Mouse (Mus musculus): ENCODE data around the gene Eef1a1. TPM values are rescaled to one million over a fixed set of nuclear protein-coding genes. Genes with fewer than 3 reads are reported as not detected.

Gene Eef1a1
- polyA plus RNA-seq, 2 experiments, result 6,070 to 9,083 TPM

DNA sequence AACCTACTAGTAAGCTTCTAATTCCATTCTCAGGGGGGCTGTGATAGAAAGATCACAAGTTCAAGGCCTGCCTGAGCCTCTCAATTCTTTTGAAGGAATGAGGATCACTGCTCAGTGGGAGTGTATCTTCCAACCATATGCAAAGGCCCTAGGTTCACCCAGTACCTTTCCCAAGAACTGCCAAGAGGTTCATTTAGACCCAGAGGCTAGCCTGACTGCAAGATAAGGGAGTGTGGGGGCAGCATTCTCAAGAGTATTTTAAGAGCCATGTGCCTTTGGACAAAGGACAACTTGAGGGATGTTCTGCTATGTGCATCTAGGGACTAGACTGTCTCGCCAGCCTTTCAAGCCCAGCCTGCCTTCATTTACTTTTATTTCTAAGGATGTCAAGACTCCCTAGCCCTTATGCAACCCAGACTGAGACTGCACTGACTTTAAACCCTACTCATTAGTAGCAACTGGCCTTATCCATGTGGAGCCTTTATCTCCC is 12.4 kb downstream of the Eef1a1 start:
- Histone ChIP-seq H3K9me3 (ENCODE audit: control insufficient read depth, low read length) (no peaks in the 10 kb centered on the region), H3K4me3 (replicated peaks; ENCODE audit: low read length) (no peak overlapping the region), H3K9ac (ENCODE audit: low read depth, low read length, severe bottlenecking) (no peak overlapping the region), H3K4me2 (replicated peaks; ENCODE audit: low read depth, low read length, severe bottlenecking) (no peak overlapping the region), H3K27ac (replicated peaks; ENCODE audit: low read depth, low read length) (no peak overlapping the region), H3K4me1 (ENCODE audit: control insufficient read depth, insufficient read depth, low read length) (no peaks in the 10 kb centered on the region), H3K36me3 (ENCODE audit: control insufficient read depth, insufficient read depth, low read length) (peaks cover 72% of the 10 kb centered on the region), H3K27me3 (ENCODE audit: control insufficient read depth, insufficient read depth, low read length) (no peaks in the 10 kb centered on the region)
- peak; percentile 32 for DNase-seq (ENCODE audit: low spot score)
- WGBS, result 19% methylated on average over 1 of the region's 1 CpGs
- no peak for ATAC-seq (ENCODE audit: low FRiP score, low read depth)
- no peak for TF ChIP-seq POLR2A (IDR thresholded peaks at IDR 0.05; ENCODE audit: borderline replicate concordance, extremely low read depth, insufficient read depth, insufficient read length)

DNA sequence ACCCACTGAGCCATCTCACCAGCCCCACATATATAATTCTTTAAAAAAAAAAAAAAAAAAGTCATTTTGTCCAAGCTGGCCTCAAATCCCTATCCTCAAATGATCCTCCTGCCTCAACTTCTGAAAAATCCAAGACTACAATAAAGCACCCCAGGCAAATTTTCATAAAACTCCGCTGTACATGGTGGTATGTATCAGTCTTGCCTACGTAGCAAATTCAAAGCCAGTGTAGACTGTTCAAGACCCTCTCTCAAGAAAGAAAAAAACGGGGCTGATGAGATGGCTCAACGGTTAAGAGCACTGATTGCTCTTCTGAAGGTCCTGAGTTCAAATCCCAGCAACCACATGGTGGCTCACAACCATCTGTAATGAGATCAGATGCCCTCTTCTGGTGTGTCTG is 13.1 kb downstream of the Eef1a1 start:
- H3K9me3 ChIP-seq (ENCODE audit: control insufficient read depth, low read length), result no peaks in the 10 kb centered on the region
- peaks cover 74% of the 10 kb centered on the region for H3K36me3 ChIP-seq (ENCODE audit: control insufficient read depth, insufficient read depth, low read length)
- no peak overlapping the region for H3K4me2 ChIP-seq (replicated peaks; ENCODE audit: low read depth, low read length, severe bottlenecking)
- H3K27ac ChIP-seq (replicated peaks; ENCODE audit: low read depth, low read length), result no peak overlapping the region
- no peak for TF ChIP-seq POLR2A (IDR thresholded peaks at IDR 0.05; ENCODE audit: borderline replicate concordance, extremely low read depth, insufficient read depth, insufficient read length)
- H3K4me3 ChIP-seq (replicated peaks; ENCODE audit: low read length), result no peak overlapping the region
- H3K9ac ChIP-seq (ENCODE audit: low read depth, low read length, severe bottlenecking), result no peak overlapping the region
- H3K4me1 ChIP-seq (ENCODE audit: control insufficient read depth, insufficient read depth, low read length), result no peaks in the 10 kb centered on the region
- WGBS, result 86% methylated on average over 4 of the region's 4 CpGs
- DNase-seq (ENCODE audit: low spot score), result no peak
- no peak for ATAC-seq (ENCODE audit: low FRiP score, low read depth)
- no peaks in the 10 kb centered on the region for H3K27me3 ChIP-seq (ENCODE audit: control insufficient read depth, insufficient read depth, low read length)

DNA sequence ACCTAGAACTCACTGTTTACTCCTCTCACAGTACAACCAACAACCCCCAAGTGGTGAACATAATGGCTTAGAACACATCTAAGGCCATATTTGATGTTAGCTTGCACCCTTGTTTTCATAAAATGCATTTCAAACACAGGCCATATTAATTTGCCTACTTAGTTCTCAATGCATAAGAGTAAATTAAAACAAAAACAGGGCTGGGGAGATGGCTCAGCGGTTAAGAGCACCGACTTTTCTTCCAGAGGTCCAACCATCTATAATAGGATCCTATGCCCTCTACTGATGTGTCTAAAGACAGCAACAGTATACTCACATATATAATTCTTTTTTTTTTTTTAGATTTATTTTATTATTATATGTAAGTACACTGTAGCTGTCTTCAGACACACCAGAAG is 13.6 kb downstream of the Eef1a1 start:
- TF ChIP-seq POLR2A (IDR thresholded peaks at IDR 0.05; ENCODE audit: borderline replicate concordance, extremely low read depth, insufficient read depth, insufficient read length), result no peak
- Histone ChIP-seq H3K27me3 (ENCODE audit: control insufficient read depth, insufficient read depth, low read length) (no peaks in the 10 kb centered on the region), H3K27ac (replicated peaks; ENCODE audit: low read depth, low read length) (no peak overlapping the region), H3K4me3 (replicated peaks; ENCODE audit: low read length) (no peak overlapping the region), H3K4me1 (ENCODE audit: control insufficient read depth, insufficient read depth, low read length) (no peaks in the 10 kb centered on the region), H3K9ac (ENCODE audit: low read depth, low read length, severe bottlenecking) (no peak overlapping the region), H3K36me3 (ENCODE audit: control insufficient read depth, insufficient read depth, low read length) (peaks cover 74% of the 10 kb centered on the region), H3K4me2 (replicated peaks; ENCODE audit: low read depth, low read length, severe bottlenecking) (no peak overlapping the region), H3K9me3 (ENCODE audit: control insufficient read depth, low read length) (no peaks in the 10 kb centered on the region)
- no peak for ATAC-seq (ENCODE audit: low FRiP score, low read depth)
- no peak for DNase-seq (ENCODE audit: low spot score)
- 88% methylated on average over 2 of the region's 2 CpGs for WGBS

DNA sequence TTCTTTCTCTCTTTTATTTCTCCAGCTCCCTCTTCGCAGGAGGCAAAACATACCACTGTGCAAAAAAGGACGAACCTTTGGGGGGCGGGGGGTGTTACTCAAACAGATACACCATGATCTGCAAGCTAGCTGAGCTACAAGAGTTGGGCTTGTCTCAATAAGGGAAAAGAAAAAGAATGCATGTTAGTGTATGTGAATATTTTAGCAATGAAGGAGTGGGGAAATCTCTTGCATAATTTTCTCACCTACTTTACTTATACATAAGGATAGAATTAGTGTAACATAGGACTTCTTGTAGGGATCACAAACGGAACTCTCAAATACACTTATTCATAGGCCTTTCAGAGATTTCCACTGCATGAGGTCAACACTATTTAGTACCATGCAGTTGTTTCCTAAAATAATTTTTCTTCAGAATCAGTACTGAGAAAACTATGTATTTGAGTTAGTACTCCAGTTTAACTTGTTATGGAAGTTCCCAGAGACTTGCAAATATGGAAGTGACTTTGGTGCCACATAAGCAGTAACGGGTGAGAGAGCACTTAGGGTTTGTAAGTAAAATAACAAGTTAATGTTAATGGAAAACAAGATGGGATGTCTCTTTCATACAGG is 14.1 kb downstream of the Eef1a1 start:
- WGBS, result 87% methylated on average over 5 of the region's 5 CpGs
- ATAC-seq (ENCODE audit: low FRiP score, low read depth) (no peak), DNase-seq (ENCODE audit: low spot score) (no peak)
- Histone ChIP-seq H3K4me3 (replicated peaks; ENCODE audit: low read length) (no peak overlapping the region), H3K9ac (ENCODE audit: low read depth, low read length, severe bottlenecking) (no peak overlapping the region), H3K4me1 (ENCODE audit: control insufficient read depth, insufficient read depth, low read length) (no peaks in the 10 kb centered on the region), H3K27me3 (ENCODE audit: control insufficient read depth, insufficient read depth, low read length) (no peaks in the 10 kb centered on the region), H3K9me3 (ENCODE audit: control insufficient read depth, low read length) (no peaks in the 10 kb centered on the region), H3K36me3 (ENCODE audit: control insufficient read depth, insufficient read depth, low read length) (peaks cover 74% of the 10 kb centered on the region), H3K4me2 (replicated peaks; ENCODE audit: low read depth, low read length, severe bottlenecking) (no peak overlapping the region), H3K27ac (replicated peaks; ENCODE audit: low read depth, low read length) (no peak overlapping the region)
- no peak for TF ChIP-seq POLR2A (IDR thresholded peaks at IDR 0.05; ENCODE audit: borderline replicate concordance, extremely low read depth, insufficient read depth, insufficient read length)

DNA sequence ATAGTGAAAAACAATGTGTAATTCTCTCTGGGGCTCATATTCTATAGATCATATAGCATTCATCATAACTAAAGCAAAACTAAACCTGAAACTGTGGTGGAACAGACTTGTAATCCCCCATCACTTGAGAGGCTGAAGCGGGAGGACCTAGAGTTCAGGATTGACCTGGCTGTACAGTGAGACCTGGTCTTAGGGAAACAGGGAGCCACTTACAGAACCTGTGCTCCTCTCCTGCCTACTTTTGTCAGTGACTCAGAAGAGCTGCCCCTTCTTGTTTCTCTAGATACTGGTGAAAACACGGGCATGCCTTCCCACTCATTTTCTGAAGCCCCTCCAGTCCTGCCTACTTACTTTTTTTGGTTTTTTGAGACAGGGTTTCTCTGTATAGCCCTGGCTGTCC is 14.7 kb downstream of the Eef1a1 start:
- 72% methylated on average over 2 of the region's 2 CpGs for WGBS
- Histone ChIP-seq H3K9me3 (ENCODE audit: control insufficient read depth, low read length) (no peaks in the 10 kb centered on the region), H3K4me3 (replicated peaks; ENCODE audit: low read length) (no peak overlapping the region), H3K4me2 (replicated peaks; ENCODE audit: low read depth, low read length, severe bottlenecking) (no peak overlapping the region), H3K4me1 (ENCODE audit: control insufficient read depth, insufficient read depth, low read length) (no peaks in the 10 kb centered on the region), H3K9ac (ENCODE audit: low read depth, low read length, severe bottlenecking) (no peak overlapping the region), H3K27me3 (ENCODE audit: control insufficient read depth, insufficient read depth, low read length) (no peaks in the 10 kb centered on the region), H3K36me3 (ENCODE audit: control insufficient read depth, insufficient read depth, low read length) (peaks cover 74% of the 10 kb centered on the region), H3K27ac (replicated peaks; ENCODE audit: low read depth, low read length) (no peak overlapping the region)
- DNase-seq (ENCODE audit: low spot score) (no peak), ATAC-seq (ENCODE audit: low FRiP score, low read depth) (no peak)
- TF ChIP-seq POLR2A (IDR thresholded peaks at IDR 0.05; ENCODE audit: borderline replicate concordance, extremely low read depth, insufficient read depth, insufficient read length), result no peak
